Mouse (Mus musculus): ENCODE results near the gene Spata13.

DNA sequence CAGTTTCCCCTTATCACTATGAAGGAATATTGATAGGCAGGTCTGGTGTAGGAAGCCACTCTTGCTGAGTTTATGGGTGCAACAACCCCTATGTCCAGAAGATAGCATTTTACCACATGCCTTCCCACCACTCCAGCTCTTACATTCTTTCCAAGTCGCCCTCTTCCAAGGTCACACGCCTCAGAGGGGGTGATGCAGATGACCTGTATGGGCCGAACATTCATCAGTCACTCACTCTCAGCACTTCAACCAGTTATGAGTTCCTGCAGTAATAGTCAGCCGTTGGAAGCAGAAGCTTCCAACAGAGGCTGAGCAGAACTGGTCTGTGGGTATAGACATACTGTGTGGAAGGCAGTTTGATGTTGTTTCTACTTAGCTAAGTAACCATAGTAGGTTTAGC lies 177.7 kb downstream of the Spata13 start:
- TF ChIP-seq CTCF (IDR thresholded peaks at IDR 0.05; ENCODE audit: control insufficient read depth, insufficient read depth, insufficient replicate concordance, low read depth, low read length) (no peak), POLR2A (IDR thresholded peaks at IDR 0.05; ENCODE audit: control insufficient read depth, low read depth, low read length) (no peak)
